Mouse (Mus musculus): ENCODE data around the gene Itgb4. TPM values are rescaled to one million over a fixed set of nuclear protein-coding genes. Genes with fewer than 3 reads are reported as not detected.

Gene Itgb4
- polyA plus RNA-seq, 1 experiment from 2014 or later, result 15.7 TPM

- H3K9me3 ChIP-seq, result no peaks in the 10 kb centered on the region
- H3K27me3 ChIP-seq, result peaks cover 48% of the 10 kb centered on the region
- 0 out of 2 replicates have a peak overlapping the region, but pooled peaks have one; percentile 23 for H3K9ac ChIP-seq
- H3K4me1 ChIP-seq, result peaks cover 12% of the 10 kb centered on the region
- WGBS, result 3% methylated on average over 18 of the region's 18 CpGs
- no peak for ATAC-seq (ENCODE audit: insufficient number of reproducible peaks, low FRiP score, low TSS enrichment, low read depth)
- H3K27ac ChIP-seq, result peak overlapping the region; percentile 40
- peak overlapping the region; percentile 86 for H3K4me2 ChIP-seq
- no peaks in the 10 kb centered on the region for H3K36me3 ChIP-seq
- H3K4me3 ChIP-seq, result peak overlapping the region; percentile 49
Measured at GRCm38 (mm10) chr11:115975083-115975420, 543 bp downstream of the Itgb4 start.

GRCm38 (mm10) chr11:115975544-115975943, 1.0 kb downstream of the Itgb4 start:
- ATAC-seq (ENCODE audit: insufficient number of reproducible peaks, low FRiP score, low TSS enrichment, low read depth), result no peak
- WGBS, result 30% methylated on average over 12 of the region's 12 CpGs
- H3K4me2 ChIP-seq, result peak overlapping the region; percentile 86
- peak overlapping the region; percentile 49 for H3K4me3 ChIP-seq
- H3K4me1 ChIP-seq, result peaks cover 12% of the 10 kb centered on the region
- H3K27me3 ChIP-seq, result peaks cover 48% of the 10 kb centered on the region
- H3K36me3 ChIP-seq, result no peaks in the 10 kb centered on the region
- H3K9me3 ChIP-seq, result no peaks in the 10 kb centered on the region
- H3K27ac ChIP-seq, result peak overlapping the region; percentile 40
- H3K9ac ChIP-seq, result 0 out of 2 replicates have a peak overlapping the region, but pooled peaks have one; percentile 23

GRCm38 (mm10) chr11:115982472-115982871, 8.0 kb downstream of the Itgb4 start:
- no peak for ATAC-seq (ENCODE audit: insufficient number of reproducible peaks, low FRiP score, low TSS enrichment, low read depth)
- Histone ChIP-seq H3K27ac (no peak overlapping the region), H3K4me1 (no peaks in the 10 kb centered on the region), H3K9me3 (no peaks in the 10 kb centered on the region), H3K36me3 (no peaks in the 10 kb centered on the region), H3K4me3 (no peak overlapping the region), H3K4me2 (no peak overlapping the region), H3K9ac (no peak overlapping the region), H3K27me3 (peaks cover 9% of the 10 kb centered on the region; the same call in 1 of the 2 replicates)
- WGBS, result 88% methylated on average over 15 of the region's 15 CpGs

GRCm38 (mm10) chr11:115983291-115983690, 8.8 kb downstream of the Itgb4 start:
- Histone ChIP-seq H3K4me3 (no peak overlapping the region), H3K4me2 (no peak overlapping the region)
- ATAC-seq (ENCODE audit: insufficient number of reproducible peaks, low FRiP score, low TSS enrichment, low read depth), result no peak

GRCm38 (mm10) chr11:115989686-115990085, 15.2 kb downstream of the Itgb4 start:
- Histone ChIP-seq H3K27me3 (peaks cover 10% of the 10 kb centered on the region; the same call in 1 of the 2 replicates), H3K36me3 (no peaks in the 10 kb centered on the region), H3K4me2 (no peak overlapping the region), H3K4me3 (peak overlapping the region; percentile 9; the same call in 1 of the 2 replicates), H3K9ac (no peak overlapping the region), H3K27ac (no peak overlapping the region), H3K4me1 (no peaks in the 10 kb centered on the region), H3K9me3 (no peaks in the 10 kb centered on the region)
- ATAC-seq (ENCODE audit: insufficient number of reproducible peaks, low FRiP score, low TSS enrichment, low read depth), result no peak
- 31% methylated on average over 15 of the region's 15 CpGs for WGBS

More at GRCm38 (mm10) chr11:115983291-115983690, 8.8 kb downstream of the Itgb4 start:
- Histone ChIP-seq H3K9ac (no peak overlapping the region), H3K4me1 (no peaks in the 10 kb centered on the region), H3K36me3 (no peaks in the 10 kb centered on the region), H3K27ac (no peak overlapping the region), H3K27me3 (0 out of 2 replicates have a peak, but pooled peaks cover 2% of the 10 kb centered on the region), H3K9me3 (no peaks in the 10 kb centered on the region)
- 75% methylated on average over 8 of the region's 8 CpGs for WGBS

- Histone ChIP-seq H3K9me3 (no peaks in the 10 kb centered on the region), H3K36me3 (no peaks in the 10 kb centered on the region), H3K27me3 (peaks cover 10% of the 10 kb centered on the region; the same call in 1 of the 2 replicates), H3K4me3 (no peak overlapping the region), H3K27ac (no peak overlapping the region), H3K9ac (no peak overlapping the region), H3K4me2 (no peak overlapping the region), H3K4me1 (no peaks in the 10 kb centered on the region)
- WGBS, result 61% methylated on average over 4 of the region's 4 CpGs
- no peak for ATAC-seq (ENCODE audit: insufficient number of reproducible peaks, low FRiP score, low TSS enrichment, low read depth)
Measured at GRCm38 (mm10) chr11:115992098-115992497, 17.6 kb downstream of the Itgb4 start.

- Histone ChIP-seq H3K9me3 (no peaks in the 10 kb centered on the region), H3K4me3 (no peak overlapping the region), H3K36me3 (no peaks in the 10 kb centered on the region), H3K9ac (no peak overlapping the region), H3K27me3 (no peaks in the 10 kb centered on the region), H3K27ac (no peak overlapping the region), H3K4me1 (peaks cover 4% of the 10 kb centered on the region; the same call in 1 of the 2 replicates), H3K4me2 (no peak overlapping the region)
- no peak for ATAC-seq (ENCODE audit: insufficient number of reproducible peaks, low FRiP score, low TSS enrichment, low read depth)
- WGBS, result 82% methylated on average over 3 of the region's 3 CpGs
Measured at GRCm38 (mm10) chr11:115995256-115995655, 20.7 kb downstream of the Itgb4 start.

GRCm38 (mm10) chr11:115997047-115997446, 22.5 kb downstream of the Itgb4 start:
- no peaks in the 10 kb centered on the region for H3K9me3 ChIP-seq
- H3K27me3 ChIP-seq, result no peaks in the 10 kb centered on the region
- H3K27ac ChIP-seq, result no peak overlapping the region
- H3K4me2 ChIP-seq, result no peak overlapping the region
- H3K4me1 ChIP-seq, result peaks cover 4% of the 10 kb centered on the region; the same call in 1 of the 2 replicates
- no peaks in the 10 kb centered on the region for H3K36me3 ChIP-seq
- WGBS, result 69% methylated on average over 4 of the region's 4 CpGs
- no peak for ATAC-seq (ENCODE audit: insufficient number of reproducible peaks, low FRiP score, low TSS enrichment, low read depth)
- H3K4me3 ChIP-seq, result no peak overlapping the region
- no peak overlapping the region for H3K9ac ChIP-seq

GRCm38 (mm10) chr11:115997662-115998061, 23.2 kb downstream of the Itgb4 start:
- Histone ChIP-seq H3K27me3 (no peaks in the 10 kb centered on the region), H3K4me3 (no peak overlapping the region), H3K4me2 (no peak overlapping the region), H3K4me1 (peaks cover 4% of the 10 kb centered on the region; the same call in 1 of the 2 replicates), H3K36me3 (no peaks in the 10 kb centered on the region), H3K27ac (no peak overlapping the region), H3K9ac (no peak overlapping the region), H3K9me3 (no peaks in the 10 kb centered on the region)
- 66% methylated on average over 5 of the region's 5 CpGs for WGBS
- no peak for ATAC-seq (ENCODE audit: insufficient number of reproducible peaks, low FRiP score, low TSS enrichment, low read depth)

- no peak overlapping the region for H3K27ac ChIP-seq
- H3K9ac ChIP-seq, result no peak overlapping the region
- no peaks in the 10 kb centered on the region for H3K9me3 ChIP-seq
- ATAC-seq (ENCODE audit: insufficient number of reproducible peaks, low FRiP score, low TSS enrichment, low read depth), result no peak
- WGBS, result 84% methylated on average over 7 of the region's 7 CpGs
- no peak overlapping the region for H3K4me3 ChIP-seq
- no peaks in the 10 kb centered on the region for H3K36me3 ChIP-seq
- no peak overlapping the region for H3K4me2 ChIP-seq
- no peaks in the 10 kb centered on the region for H3K27me3 ChIP-seq
- H3K4me1 ChIP-seq, result peaks cover 4% of the 10 kb centered on the region; the same call in 1 of the 2 replicates
Measured at GRCm38 (mm10) chr11:115999027-115999426, 24.5 kb downstream of the Itgb4 start.

GRCm38 (mm10) chr11:115999538-116000143, 25.1 kb downstream of the Itgb4 start:
- Histone ChIP-seq H3K4me3 (no peak overlapping the region), H3K36me3 (no peaks in the 10 kb centered on the region), H3K9ac (no peak overlapping the region), H3K4me2 (no peak overlapping the region), H3K27ac (no peak overlapping the region), H3K4me1 (peaks cover 5% of the 10 kb centered on the region), H3K27me3 (no peaks in the 10 kb centered on the region), H3K9me3 (no peaks in the 10 kb centered on the region)
- 0 out of 2 replicates have a peak, but pooled peaks have one; percentile 28 for ATAC-seq (ENCODE audit: insufficient number of reproducible peaks, low FRiP score, low TSS enrichment, low read depth)
- 11% methylated on average over 14 of the region's 14 CpGs for WGBS

GRCm38 (mm10) chr11:116000607-116001006, 26.1 kb downstream of the Itgb4 start:
- H3K4me1 ChIP-seq, result peaks cover 14% of the 10 kb centered on the region
- H3K36me3 ChIP-seq, result no peaks in the 10 kb centered on the region
- WGBS, result 53% methylated on average over 10 of the region's 10 CpGs
- no peak for ATAC-seq (ENCODE audit: insufficient number of reproducible peaks, low FRiP score, low TSS enrichment, low read depth)
- H3K4me3 ChIP-seq, result no peak overlapping the region
- no peak overlapping the region for H3K9ac ChIP-seq
- no peak overlapping the region for H3K27ac ChIP-seq
- no peaks in the 10 kb centered on the region for H3K27me3 ChIP-seq
- H3K4me2 ChIP-seq, result no peak overlapping the region
- no peaks in the 10 kb centered on the region for H3K9me3 ChIP-seq
